Mouse (Mus musculus): ENCODE data around the gene Trove2. TPM values are rescaled to one million over a fixed set of nuclear protein-coding genes. Genes with fewer than 3 reads are reported as not detected.

Gene Trove2
- polyA plus RNA-seq, 1 experiment from 2014 or later = 3.4 TPM

DNA sequence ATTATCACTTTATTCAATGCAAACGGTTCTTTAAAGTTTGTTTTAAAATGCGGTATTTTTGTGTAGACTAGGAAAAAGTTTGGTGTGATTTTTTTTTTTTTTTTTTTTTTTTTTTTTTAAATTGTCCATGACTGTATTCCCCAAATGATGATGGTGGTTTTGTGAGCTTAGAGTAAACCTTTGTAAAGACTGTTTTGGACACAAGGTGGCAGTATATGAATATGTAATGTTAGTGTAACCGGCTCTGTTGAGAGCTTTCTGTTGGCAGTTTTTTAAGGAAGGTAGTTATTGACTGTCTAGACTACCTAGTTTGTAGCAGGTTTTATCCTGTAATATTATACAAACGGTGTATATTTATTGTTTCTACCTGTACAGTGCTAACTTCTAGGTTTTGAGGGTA, 26.7 kb upstream of the Trove2 start:
- Histone ChIP-seq H3K36me3 (ENCODE audit: control insufficient read depth, insufficient read depth) (0 out of 2 replicates have a peak, but pooled peaks cover 6% of the 10 kb centered on the region), H3K4me2 (replicated peaks; ENCODE audit: low read depth) (no peak overlapping the region), H3K27ac (ENCODE audit: low read depth, low read length) (no peak overlapping the region), H3K9me3 (ENCODE audit: control insufficient read depth) (no peaks in the 10 kb centered on the region), H3K9ac (ENCODE audit: low read depth, low read length) (no peak overlapping the region), H3K4me1 (replicated peaks; ENCODE audit: control insufficient read depth, insufficient read depth, low read length) (no peaks in the 10 kb centered on the region), H3K27me3 (replicated peaks; ENCODE audit: control insufficient read depth, insufficient read depth, low read length) (no peaks in the 10 kb centered on the region), H3K4me3 (ENCODE audit: low read depth, low read length) (no peak overlapping the region)
- WGBS = 34% methylated on average over 4 of the region's 4 CpGs
- peak; percentile 69 for TF ChIP-seq CTCF (IDR thresholded peaks at IDR 0.05; ENCODE audit: low read depth)
- peak; percentile 47 for ATAC-seq

DNA sequence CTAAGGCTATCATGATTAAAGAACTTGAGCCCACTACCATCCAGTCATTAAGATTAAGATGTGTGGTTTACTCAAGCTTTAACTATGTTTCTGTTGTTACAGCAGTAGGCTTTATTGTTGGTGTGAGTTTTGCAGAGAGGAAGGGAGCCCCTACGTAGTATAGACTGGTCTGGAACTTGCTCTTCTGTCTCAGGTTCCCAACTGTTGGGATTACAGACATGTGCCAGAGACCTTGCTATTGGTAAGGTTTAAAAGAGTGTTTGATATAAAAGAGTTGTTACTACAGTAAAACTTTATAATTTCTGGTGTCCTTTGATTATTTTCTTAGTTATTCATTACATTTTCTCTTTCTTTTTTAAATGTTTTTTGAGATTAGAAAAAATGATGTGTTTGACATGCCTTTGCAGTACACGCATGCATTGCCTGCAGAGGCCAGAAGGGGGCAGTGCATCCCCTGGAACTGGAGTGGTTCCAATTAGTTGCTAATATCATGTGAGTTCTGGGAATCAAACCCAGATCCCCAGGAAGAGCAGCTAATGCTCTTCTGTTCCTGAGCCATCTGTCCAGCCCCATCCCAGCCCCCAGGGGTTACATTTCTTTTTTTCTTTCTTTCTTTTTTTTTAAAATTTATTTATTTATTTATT, 11.8 kb upstream of the Trove2 start:
- Histone ChIP-seq H3K4me3 (ENCODE audit: low read depth, low read length) (no peak overlapping the region), H3K36me3 (ENCODE audit: control insufficient read depth, insufficient read depth) (no peaks in the 10 kb centered on the region; the same call in 1 of the 2 replicates)
- ATAC-seq = no peak

DNA sequence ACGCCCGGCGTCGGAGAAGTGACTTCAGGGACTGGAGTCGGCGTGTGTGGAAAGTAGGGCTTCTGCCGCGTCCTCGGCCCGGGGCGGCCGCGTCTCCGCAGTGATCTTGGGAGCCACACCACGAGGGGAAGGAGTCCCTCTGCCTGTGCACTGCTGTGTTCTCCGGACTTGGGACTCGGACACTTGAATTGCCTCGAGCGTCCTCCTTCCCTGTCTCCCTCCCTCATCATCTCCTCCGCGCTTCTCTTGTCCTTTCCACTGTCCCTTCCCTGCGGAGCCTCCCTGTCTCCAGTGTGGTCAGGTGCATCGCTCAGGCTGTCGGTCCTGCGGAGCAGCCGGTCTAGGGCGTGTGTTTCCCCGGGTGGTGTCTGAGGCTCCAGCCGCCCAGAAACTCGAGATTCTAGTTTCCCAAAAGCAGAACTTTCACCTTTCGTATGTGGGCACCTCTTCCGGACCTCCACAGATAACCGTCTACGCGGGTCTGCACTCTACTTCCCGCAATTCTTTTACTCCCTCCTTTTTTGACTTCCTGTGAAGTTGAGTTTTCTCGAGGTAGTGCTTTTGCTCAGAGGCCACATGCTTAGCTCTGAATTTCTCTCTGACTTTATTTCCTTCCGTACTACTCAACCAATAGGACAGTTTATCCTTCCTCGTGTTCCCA, 820 bp upstream of the Trove2 start:
- peak; percentile 53 for ATAC-seq
- Histone ChIP-seq H3K9ac (ENCODE audit: low read depth, low read length) (peak overlapping the region; percentile 85), H3K27ac (ENCODE audit: low read depth, low read length) (peak overlapping the region; percentile 78), H3K27me3 (replicated peaks; ENCODE audit: control insufficient read depth, insufficient read depth, low read length) (no peaks in the 10 kb centered on the region), H3K36me3 (ENCODE audit: control insufficient read depth, insufficient read depth) (0 out of 2 replicates have a peak, but pooled peaks cover 6% of the 10 kb centered on the region), H3K4me3 (ENCODE audit: low read depth, low read length) (peak overlapping the region; percentile 77), H3K4me1 (replicated peaks; ENCODE audit: control insufficient read depth, insufficient read depth, low read length) (no peaks in the 10 kb centered on the region), H3K9me3 (ENCODE audit: control insufficient read depth) (no peaks in the 10 kb centered on the region), H3K4me2 (replicated peaks; ENCODE audit: low read depth) (peak overlapping the region; percentile 84)
- TF ChIP-seq CTCF (IDR thresholded peaks at IDR 0.05; ENCODE audit: low read depth) = no peak
- WGBS = under 1% methylated on average over 25 of the region's 39 CpGs

More for the DNA sequence above, 11.8 kb upstream of the Trove2 start:
- H3K4me2 ChIP-seq (replicated peaks; ENCODE audit: low read depth) = no peak overlapping the region
- H3K27ac ChIP-seq (ENCODE audit: low read depth, low read length) = no peak overlapping the region
- H3K9me3 ChIP-seq (ENCODE audit: control insufficient read depth) = no peaks in the 10 kb centered on the region
- 74% methylated on average over 2 of the region's 2 CpGs for WGBS
- no peaks in the 10 kb centered on the region for H3K4me1 ChIP-seq (replicated peaks; ENCODE audit: control insufficient read depth, insufficient read depth, low read length)
- TF ChIP-seq CTCF (IDR thresholded peaks at IDR 0.05; ENCODE audit: low read depth) = peak; percentile 75
- H3K9ac ChIP-seq (ENCODE audit: low read depth, low read length) = no peak overlapping the region
- H3K27me3 ChIP-seq (replicated peaks; ENCODE audit: control insufficient read depth, insufficient read depth, low read length) = no peaks in the 10 kb centered on the region

DNA sequence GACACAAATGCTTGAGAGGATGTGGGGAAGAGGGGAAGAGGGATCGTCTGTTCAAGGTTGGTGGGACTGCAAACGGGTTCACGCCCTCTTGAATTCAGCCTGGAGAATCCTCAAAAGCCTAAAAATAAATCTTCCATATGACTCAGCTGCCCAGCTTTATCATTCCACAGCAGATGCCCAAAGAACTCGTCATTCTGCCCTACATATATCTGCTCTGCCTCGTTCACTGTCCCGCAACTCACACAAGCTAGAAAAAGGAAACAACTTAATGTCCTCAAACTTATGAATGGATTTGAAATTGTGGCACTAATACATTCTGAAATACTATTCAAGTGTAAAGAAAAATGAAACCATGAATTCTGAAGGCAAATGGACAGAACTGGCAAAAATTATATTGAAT, 3.0 kb downstream of the Trove2 start:
- Histone ChIP-seq H3K4me3 (ENCODE audit: low read depth, low read length) (no peak overlapping the region), H3K27me3 (replicated peaks; ENCODE audit: control insufficient read depth, insufficient read depth, low read length) (no peaks in the 10 kb centered on the region), H3K36me3 (ENCODE audit: control insufficient read depth, insufficient read depth) (no peaks in the 10 kb centered on the region), H3K4me2 (replicated peaks; ENCODE audit: low read depth) (no peak overlapping the region), H3K4me1 (replicated peaks; ENCODE audit: control insufficient read depth, insufficient read depth, low read length) (no peaks in the 10 kb centered on the region), H3K27ac (ENCODE audit: low read depth, low read length) (no peak overlapping the region), H3K9ac (ENCODE audit: low read depth, low read length) (no peak overlapping the region), H3K9me3 (ENCODE audit: control insufficient read depth) (no peaks in the 10 kb centered on the region)
- no peak for TF ChIP-seq CTCF (IDR thresholded peaks at IDR 0.05; ENCODE audit: low read depth)
- WGBS = 73% methylated on average over 6 of the region's 6 CpGs
- ATAC-seq = no peak

DNA sequence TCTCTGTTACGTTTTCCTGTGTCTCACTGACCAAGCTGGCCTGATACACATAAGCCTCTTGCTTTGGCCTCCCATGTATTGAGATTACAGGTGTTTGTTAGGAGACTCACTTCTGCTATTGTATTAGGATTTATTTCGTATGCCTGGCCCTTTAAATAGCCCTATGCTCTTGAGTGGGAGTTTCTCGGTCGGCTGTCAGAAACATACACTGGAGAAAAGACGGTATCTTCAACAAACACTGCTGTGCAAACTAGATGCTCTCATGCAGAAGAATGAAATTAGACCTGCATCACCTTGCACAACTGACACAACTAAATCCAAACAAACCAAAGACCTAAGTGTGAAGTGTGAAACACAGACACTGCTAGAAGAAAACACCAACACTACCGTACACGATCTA, 3.8 kb downstream of the Trove2 start:
- H3K9ac ChIP-seq (ENCODE audit: low read depth, low read length) = no peak overlapping the region
- 64% methylated on average over 7 of the region's 7 CpGs for WGBS
- H3K4me3 ChIP-seq (ENCODE audit: low read depth, low read length) = no peak overlapping the region
- no peak overlapping the region for H3K27ac ChIP-seq (ENCODE audit: low read depth, low read length)
- no peak for ATAC-seq
- H3K4me2 ChIP-seq (replicated peaks; ENCODE audit: low read depth) = no peak overlapping the region
- H3K36me3 ChIP-seq (ENCODE audit: control insufficient read depth, insufficient read depth) = no peaks in the 10 kb centered on the region
- H3K9me3 ChIP-seq (ENCODE audit: control insufficient read depth) = no peaks in the 10 kb centered on the region
- no peaks in the 10 kb centered on the region for H3K4me1 ChIP-seq (replicated peaks; ENCODE audit: control insufficient read depth, insufficient read depth, low read length)
- TF ChIP-seq CTCF (IDR thresholded peaks at IDR 0.05; ENCODE audit: low read depth) = no peak
- no peaks in the 10 kb centered on the region for H3K27me3 ChIP-seq (replicated peaks; ENCODE audit: control insufficient read depth, insufficient read depth, low read length)

DNA sequence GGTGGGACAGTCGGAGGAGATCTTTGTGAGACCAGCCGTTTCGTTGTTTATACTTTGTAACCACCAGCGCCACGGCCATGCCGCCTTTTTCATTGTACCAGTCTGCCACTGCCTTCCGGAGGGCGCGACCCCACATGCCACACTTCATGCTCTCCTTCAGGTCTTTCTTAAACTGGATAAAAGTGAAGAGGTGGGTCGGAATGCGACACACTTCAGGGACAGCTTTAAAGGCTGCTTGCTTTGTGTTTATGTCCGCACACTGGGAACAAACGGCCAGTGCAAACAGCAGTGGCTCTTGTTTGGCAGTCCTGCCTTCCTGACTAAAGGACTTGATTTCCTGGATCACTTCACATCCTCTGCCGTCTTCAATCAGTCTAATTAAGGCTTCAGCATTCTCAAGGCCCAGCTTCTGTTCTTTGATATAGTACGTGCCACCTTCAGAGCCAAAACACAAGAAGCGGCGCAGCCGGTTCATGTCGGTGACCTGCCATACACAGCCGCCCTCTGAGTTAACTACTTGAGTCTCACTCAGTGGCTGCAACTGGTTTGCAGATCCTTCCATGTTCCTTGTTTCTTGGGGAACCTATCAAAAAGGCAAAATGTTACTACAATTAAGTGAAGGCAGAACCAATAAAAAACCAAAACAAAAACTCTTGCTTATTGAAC, 6.3 kb downstream of the Trove2 start:
- Histone ChIP-seq H3K27ac (ENCODE audit: low read depth, low read length) (no peak overlapping the region), H3K9ac (ENCODE audit: low read depth, low read length) (no peak overlapping the region), H3K9me3 (ENCODE audit: control insufficient read depth) (no peaks in the 10 kb centered on the region), H3K4me2 (replicated peaks; ENCODE audit: low read depth) (no peak overlapping the region), H3K4me1 (replicated peaks; ENCODE audit: control insufficient read depth, insufficient read depth, low read length) (no peaks in the 10 kb centered on the region), H3K4me3 (ENCODE audit: low read depth, low read length) (no peak overlapping the region), H3K36me3 (ENCODE audit: control insufficient read depth, insufficient read depth) (no peaks in the 10 kb centered on the region), H3K27me3 (replicated peaks; ENCODE audit: control insufficient read depth, insufficient read depth, low read length) (no peaks in the 10 kb centered on the region)
- ATAC-seq = no peak
- 59% methylated on average over 20 of the region's 20 CpGs for WGBS
- TF ChIP-seq CTCF (IDR thresholded peaks at IDR 0.05; ENCODE audit: low read depth) = no peak
